Mouse (Mus musculus) c-Kit-negative CD71-positive TER-119-positive erythroid progenitor cells, embryonic 14.5 days (primary cell): ENCODE measurements around the gene Gm13023.
"Not testable (repeated sequence)": the region's sequence is repeated elsewhere in the genome, so short reads cannot be mapped to it uniquely, and the experiment has no call there.

Experiments
- DNase-seq: peaks from one replicate; pipeline ENCODE4 v3.0.0-alpha.2; 2013; ENCODE audit warnings: low read depth, low spot score

Gene Gm13023

GRCm38 (mm10) chr4:143789052-143789451 lies at the start of gene Gm13023:
Gene Gm13023, plus strand, starts transcription at chr4:143789352.
- not testable (repeated sequence) for DNase-seq

GRCm38 (mm10) chr4:143815993-143816392 lies 26.8 kb downstream of the Gm13023 start, which contains the start of gene Gm13084:
Gene Gm13084, minus strand, starts transcription at chr4:143816093.
- no peak for DNase-seq
